Mouse (Mus musculus) WW6 (cell line): ENCODE results near the gene Adgrl2.

Source experiments
- DNase-seq: peaks from one replicate; pipeline ENCODE4 v3.0.0-alpha.2; 2013; ENCODE audit warnings: low read depth, low spot score

The Adgrl2 gene

DNA sequence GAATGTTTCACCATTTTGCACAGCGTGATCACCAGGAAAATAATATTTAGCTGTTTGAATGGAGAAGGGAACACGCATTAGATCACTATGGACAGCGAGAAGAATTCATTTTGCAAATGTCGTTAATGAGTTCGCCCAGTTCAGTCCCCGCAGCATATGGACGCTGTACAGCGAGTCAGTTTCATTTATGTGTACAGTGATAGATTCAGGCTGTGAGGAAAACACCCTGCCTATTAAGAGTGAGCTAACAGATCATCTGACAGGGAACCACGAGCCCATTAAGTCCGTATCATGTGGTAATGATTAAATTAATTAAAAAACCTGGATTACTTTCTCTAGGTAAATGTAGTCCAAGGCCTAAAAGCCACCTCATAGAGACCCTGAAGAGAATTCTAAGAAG is 161.8 kb downstream of the Adgrl2 start:
- DNase-seq, result no peak

GRCm38 (mm10) chr3:148823551-148823950 is 166.8 kb downstream of the Adgrl2 start:
- DNase-seq, result no peak

- DNase-seq, result no peak
These were observed 168.7 kb downstream of the Adgrl2 start for GRCm38 (mm10) chr3:148821632-148822031.

DNA sequence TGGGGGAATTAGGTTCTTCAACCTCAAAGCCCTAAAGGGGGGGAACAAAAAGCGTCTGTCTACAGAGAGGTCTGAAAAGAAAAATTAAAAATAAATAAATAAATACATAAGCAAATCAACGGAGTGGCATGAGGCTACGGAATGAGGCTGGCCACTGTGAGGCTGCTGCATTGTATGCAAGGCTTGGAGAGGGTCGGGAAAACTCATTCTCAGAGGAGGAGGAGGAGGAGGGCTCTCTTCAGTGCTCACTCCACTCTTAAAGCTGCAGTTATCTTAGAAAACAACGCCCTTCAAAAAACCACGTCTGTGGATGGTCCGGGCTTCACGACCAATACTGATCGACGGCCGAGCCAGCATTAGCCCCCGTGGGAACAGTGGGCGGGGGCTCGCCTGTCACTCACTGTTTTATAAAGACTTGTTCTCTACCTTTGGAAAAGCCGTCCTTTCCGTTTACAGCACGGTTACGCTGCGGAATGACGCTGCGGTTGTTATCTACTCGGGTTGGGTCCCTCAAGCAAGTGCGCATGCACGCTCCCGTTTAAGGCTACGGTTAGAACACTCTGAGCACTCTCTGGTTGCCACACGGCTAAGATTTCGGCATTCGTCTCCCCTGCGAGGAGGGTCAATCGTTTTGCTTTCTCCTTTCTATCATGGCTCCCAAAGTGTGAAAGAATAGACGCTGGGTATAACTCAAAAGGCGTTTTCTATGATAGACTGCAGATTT is 170.9 kb downstream of the Adgrl2 start:
- no peak for DNase-seq

DNA sequence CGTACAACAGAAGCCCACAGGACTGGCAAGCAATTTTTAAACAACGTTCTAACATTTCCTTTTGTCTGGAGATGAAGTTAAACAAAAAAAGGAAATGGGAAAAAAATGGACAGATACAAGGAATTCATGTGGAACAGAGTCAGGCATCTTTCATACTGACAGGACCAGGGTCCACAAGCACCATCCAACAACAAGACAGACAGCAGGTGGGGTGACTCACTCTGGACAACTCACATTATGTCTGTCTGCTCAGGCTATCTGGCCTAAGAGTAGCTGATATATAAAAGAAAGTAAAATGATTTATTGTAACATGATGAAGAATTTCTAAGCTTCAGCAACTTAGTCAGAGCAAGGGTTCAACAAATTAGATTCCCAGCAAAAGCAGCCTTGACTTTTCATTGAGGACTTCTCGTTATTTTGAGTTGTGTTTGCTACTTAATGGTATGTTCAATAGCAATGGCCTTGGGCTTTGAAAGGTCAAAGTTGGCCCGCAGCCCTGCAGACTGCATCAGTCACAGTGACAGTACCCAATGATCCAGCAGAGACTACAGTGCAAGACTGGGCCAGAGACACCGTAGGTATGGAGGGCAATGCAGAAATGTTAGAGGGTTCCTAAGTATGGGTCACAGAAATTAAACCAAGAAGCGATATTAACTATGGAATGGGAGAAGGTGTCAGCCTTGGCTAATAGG is 171.8 kb downstream of the Adgrl2 start:
- no peak for DNase-seq

- DNase-seq, result no peak
These were observed 172.9 kb downstream of the Adgrl2 start for GRCm38 (mm10) chr3:148817491-148817890.

DNA sequence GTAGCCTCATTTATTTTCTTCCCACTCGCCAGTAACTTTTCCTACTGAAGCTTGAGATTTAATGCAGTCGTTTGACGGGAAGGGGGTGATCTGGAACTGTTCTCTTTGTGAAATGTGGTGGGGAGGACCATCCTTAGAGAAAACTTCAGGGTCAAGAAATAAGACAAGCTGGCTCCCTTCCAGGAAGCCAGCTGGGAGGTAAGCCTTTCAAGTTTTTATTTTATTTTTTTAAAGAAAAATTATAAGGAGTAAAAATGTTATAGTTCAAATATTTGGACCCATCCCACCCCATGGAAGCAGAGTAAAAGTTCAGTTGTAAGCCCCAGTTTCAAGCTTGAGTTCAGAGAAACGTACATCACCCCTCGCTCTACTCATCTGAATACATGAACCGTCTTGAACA is 177.2 kb downstream of the Adgrl2 start:
- DNase-seq, result no peak

DNA sequence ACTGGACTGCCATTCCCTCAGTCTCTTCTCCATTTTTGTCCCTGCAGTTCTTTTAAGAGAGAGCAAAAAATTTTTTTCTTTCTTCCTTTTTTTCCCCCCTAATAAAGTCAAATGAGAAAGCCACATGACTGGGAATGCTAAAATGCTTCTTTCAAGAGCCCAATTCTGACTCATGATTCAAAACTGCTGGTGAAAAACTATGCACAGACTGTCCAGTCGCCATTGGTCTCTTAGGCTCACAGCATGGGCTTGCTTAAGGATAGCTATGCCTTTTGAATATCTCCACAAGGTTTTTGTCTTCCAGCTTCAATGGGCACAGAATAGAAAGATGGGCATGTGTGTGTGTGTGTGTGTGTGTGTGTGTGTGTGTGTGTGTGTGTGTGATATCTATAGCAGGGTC is 178.3 kb downstream of the Adgrl2 start:
- DNase-seq, result no peak

GRCm38 (mm10) chr3:148806977-148807376 is 183.4 kb downstream of the Adgrl2 start:
- DNase-seq, result no peak

GRCm38 (mm10) chr3:148793286-148793913 is 197.0 kb downstream of the Adgrl2 start:
- no peak for DNase-seq

- no peak for DNase-seq
These were observed 220.0 kb downstream of the Adgrl2 start for GRCm38 (mm10) chr3:148770310-148770709.
